ENCODE assay signal across 10 mouse cellular contexts in the genomic region with DNA sequence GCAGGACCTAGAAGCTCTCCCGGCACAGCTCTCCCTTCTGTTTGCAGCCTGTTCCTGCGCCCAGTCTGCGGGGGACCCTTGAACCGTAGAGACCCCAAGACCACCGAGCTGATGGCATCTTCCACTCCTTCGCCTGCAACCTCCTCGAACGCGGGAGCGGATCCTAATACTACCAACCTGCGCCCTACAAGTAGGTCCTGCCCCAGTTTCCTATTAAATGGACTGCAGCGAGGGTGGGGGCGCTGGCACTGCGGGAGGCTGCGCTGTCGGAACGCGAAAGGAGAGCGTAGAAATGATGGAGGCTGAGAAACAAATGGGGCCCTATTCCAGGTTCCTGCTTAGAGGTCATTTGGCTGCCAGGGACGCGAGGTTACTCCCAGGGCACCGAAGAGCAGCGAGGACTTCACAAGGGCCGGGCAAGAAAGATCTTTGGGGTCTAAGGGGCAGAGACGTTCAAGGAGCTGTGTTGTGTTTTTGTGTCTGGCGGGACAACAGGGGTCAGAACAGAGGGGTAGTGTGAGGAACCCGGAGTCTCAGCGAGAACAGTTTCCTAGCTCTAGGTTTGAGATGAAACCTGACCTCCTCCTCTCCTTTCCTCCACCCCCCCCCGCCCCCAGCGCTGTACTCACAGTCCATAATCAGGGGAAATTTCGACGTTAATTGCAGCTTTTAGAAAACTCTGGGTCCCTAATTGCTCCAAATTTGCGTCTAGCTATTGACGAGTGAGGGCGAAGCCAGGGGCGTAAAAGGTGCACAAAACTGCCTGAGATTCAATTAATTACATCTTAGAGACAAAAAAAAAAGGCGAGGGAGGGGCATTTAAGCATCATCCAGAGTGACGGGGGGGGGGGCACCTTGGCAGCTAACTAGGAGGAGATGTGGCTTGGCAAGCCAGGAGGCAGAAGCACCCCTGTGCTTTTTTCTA. TPM values are rescaled to one million over a fixed set of nuclear protein-coding genes. Genes with fewer than 3 reads are reported as not detected.
DNase-seq lines count a peak whose midpoint lies in the region; ATAC-seq and TF ChIP-seq lines count a peak whose summit lies in the region.
"Had no signal": no experiment of that assay in that cellular context is flagged by ENCODE, and none has a peak within 500 bp of the region (broad histone marks: within the 10 kb centered on the region; RNA-seq: fewer than 3 reads in every experiment).

No protein-coding gene starts in this region.

- no peak for ATAC-seq in lung, embryonic 14.5 days (ENCODE audit: insufficient read depth)
- ATAC-seq in embryonic facial prominence, embryonic 14.5 days (ENCODE audit: low read depth), result no peak
- no peak for ATAC-seq in neural tube, embryonic 15.5 days (ENCODE audit: low FRiP score)

- peaks cover 97% of the 10 kb centered on the region for H3K27me3 ChIP-seq in lung, embryonic 14.5 days (ENCODE audit: insufficient read depth, low read length)
- H3K27me3 ChIP-seq in embryonic facial prominence, embryonic 14.5 days (replicated peaks; ENCODE audit: control insufficient read depth, insufficient read depth, low read length), result peaks cover 100% of the 10 kb centered on the region
- peaks cover 100% of the 10 kb centered on the region for H3K27me3 ChIP-seq in limb, embryonic 10.5 days (ENCODE audit: low read depth, poor library complexity, severe bottlenecking)
- peaks cover 72% of the 10 kb centered on the region for H3K27me3 ChIP-seq in neural tube, embryonic 15.5 days (replicated peaks)

- no peak overlapping the region for H3K27ac ChIP-seq in lung, embryonic 14.5 days (ENCODE audit: low read depth)
- no peak overlapping the region for H3K27ac ChIP-seq in embryonic facial prominence, embryonic 14.5 days (replicated peaks; ENCODE audit: low read depth, low read length)
- no peak overlapping the region for H3K27ac ChIP-seq in limb, embryonic 10.5 days
- H3K27ac ChIP-seq in neural tube, embryonic 15.5 days (replicated peaks), result peak overlapping the region; percentile 90

- TF ChIP-seq CTCF in lung, embryonic 14.5 days (IDR thresholded peaks at IDR 0.05; ENCODE audit: low read depth), result no peak

- no peaks in the 10 kb centered on the region for H3K36me3 ChIP-seq in lung, embryonic 14.5 days (ENCODE audit: insufficient read depth)
- H3K36me3 ChIP-seq in embryonic facial prominence, embryonic 14.5 days (ENCODE audit: control insufficient read depth, insufficient read depth, low read length), result no peaks in the 10 kb centered on the region
- no peaks in the 10 kb centered on the region for H3K36me3 ChIP-seq in limb, embryonic 10.5 days
- H3K36me3 ChIP-seq in neural tube, embryonic 15.5 days, result no peaks in the 10 kb centered on the region

- H3K9ac ChIP-seq in lung, embryonic 14.5 days, result no peak overlapping the region
- peak overlapping the region; percentile 30; the same call in 1 of the 2 replicates for H3K9ac ChIP-seq in embryonic facial prominence, embryonic 14.5 days (ENCODE audit: low read depth, low read length)
- peak overlapping the region; percentile 61 for H3K9ac ChIP-seq in neural tube, embryonic 15.5 days (replicated peaks)

- DNase-seq in lung, embryonic 14.5 days, result no peak
- DNase-seq in lung, postnatal 4 days, result no peak
- DNase-seq in embryonic facial prominence, embryonic 14.5 days (ENCODE audit: low spot score), result no peak
- DNase-seq in limb, embryonic 10.5 days (ENCODE audit: low spot score), result no peak
- no peak for DNase-seq in cerebellum, adult 8-10 months
- DNase-seq in right cerebral cortex, postnatal 36 days (ENCODE audit: low spot score in 2 of 2), result no peak
- DNase-seq: heart, adult 18-20 months; layer of hippocampus, adult 9-11 months; lung, postnatal 10 days had no signal

- no peaks in the 10 kb centered on the region for H3K9me3 ChIP-seq in lung, embryonic 14.5 days (ENCODE audit: low read depth, low read length)
- no peaks in the 10 kb centered on the region for H3K9me3 ChIP-seq in embryonic facial prominence, embryonic 14.5 days (ENCODE audit: control insufficient read depth, low read length)
- H3K9me3 ChIP-seq in limb, embryonic 10.5 days (replicated peaks), result no peaks in the 10 kb centered on the region
- H3K9me3 ChIP-seq in neural tube, embryonic 15.5 days (replicated peaks), result no peaks in the 10 kb centered on the region

- 2% methylated on average over 38 of the region's 38 CpGs for WGBS in lung, embryonic 14.5 days
- 1% methylated on average over 38 of the region's 38 CpGs for WGBS in embryonic facial prominence, embryonic 14.5 days
- 1% methylated on average over 38 of the region's 38 CpGs for WGBS in limb, embryonic 10.5 days
- WGBS in neural tube, embryonic 15.5 days, result under 1% methylated on average over 38 of the region's 38 CpGs

- peak overlapping the region; percentile 37 for H3K4me2 ChIP-seq in lung, embryonic 14.5 days
- peak overlapping the region; percentile 54 for H3K4me2 ChIP-seq in embryonic facial prominence, embryonic 14.5 days (ENCODE audit: low read depth, low read length)
- peak overlapping the region; percentile 60 for H3K4me2 ChIP-seq in neural tube, embryonic 15.5 days

- peaks cover 21% of the 10 kb centered on the region for H3K4me1 ChIP-seq in lung, embryonic 14.5 days (ENCODE audit: insufficient read depth)
- H3K4me1 ChIP-seq in embryonic facial prominence, embryonic 14.5 days (ENCODE audit: control insufficient read depth, insufficient read depth, low read length), result peaks cover 21% of the 10 kb centered on the region
- H3K4me1 ChIP-seq in limb, embryonic 10.5 days, result peaks cover 79% of the 10 kb centered on the region
- peaks cover 63% of the 10 kb centered on the region for H3K4me1 ChIP-seq in neural tube, embryonic 15.5 days

- H3K4me3 ChIP-seq in lung, embryonic 14.5 days (ENCODE audit: low read depth, low read length), result peak overlapping the region; percentile 14; the same call in 1 of the 2 replicates
- peak overlapping the region; percentile 35 for H3K4me3 ChIP-seq in embryonic facial prominence, embryonic 14.5 days (ENCODE audit: low read depth, low read length)
- H3K4me3 ChIP-seq in limb, embryonic 10.5 days, result peak overlapping the region; percentile 40
- H3K4me3 ChIP-seq in neural tube, embryonic 15.5 days (replicated peaks), result peak overlapping the region; percentile 50

RNA-seq across cellular contexts. Expression of gene Gad1, which starts 11.1 kb away (rescaled TPM):
- polyA plus RNA-seq in lung, embryonic 14.5 days (2014; fragmentation: Nextera tagmentation; extraction: Ambion mirVana), result 0.11 and 0.28 TPM in 2 replicates
- polyA plus RNA-seq in embryonic facial prominence, embryonic 14.5 days (2014; fragmentation: Nextera tagmentation; extraction: Ambion mirVana), result 0.08 and 0.31 TPM in 2 replicates
- 0.30 and 0.40 TPM in 2 replicates for polyA plus RNA-seq in limb, embryonic 10.5 days (2016; fragmentation: Nextera tagmentation; extraction: Ambion mirVana)
- 84.0 and 96.5 TPM in 2 replicates for polyA plus RNA-seq in neural tube, embryonic 15.5 days (2015; fragmentation: Nextera tagmentation; extraction: Ambion mirVana)

RNA-seq across cellular contexts. Expression of gene Erich2, which starts 55.4 kb away (rescaled TPM):
- polyA plus RNA-seq in lung, embryonic 14.5 days (2014; fragmentation: Nextera tagmentation; extraction: Ambion mirVana), result 6.1 and 6.2 TPM in 2 replicates
- polyA plus RNA-seq in embryonic facial prominence, embryonic 14.5 days (2014; fragmentation: Nextera tagmentation; extraction: Ambion mirVana), result 4.2 and 6.1 TPM in 2 replicates
- 0.19 and 0.59 TPM in 2 replicates for polyA plus RNA-seq in limb, embryonic 10.5 days (2016; fragmentation: Nextera tagmentation; extraction: Ambion mirVana)
- 0.92 and 2.1 TPM in 2 replicates for polyA plus RNA-seq in neural tube, embryonic 15.5 days (2015; fragmentation: Nextera tagmentation; extraction: Ambion mirVana)

Comparison
In these comparisons a context has a peak if more than half of its experiments do, and no peak if none do; other contexts are left out.
1. RNA of gene Gad1, which starts 11.1 kb away (polyA plus RNA-seq): 84.0 to 96.5 TPM in neural tube, embryonic 15.5 days; 0.30 to 0.40 TPM in limb, embryonic 10.5 days, 0.11 to 0.28 TPM in lung, embryonic 14.5 days and 0.08 to 0.31 TPM in embryonic facial prominence, embryonic 14.5 days; every median in the first group is over 10 times any median in the second.
2. Peak in every context shown above with its lines, with median percentiles within 50 percentile points of each other: H3K4me2 ChIP-seq and H3K4me3 ChIP-seq.